Mouse (Mus musculus) urinary bladder, postnatal 14 days (tissue): ENCODE data around the gene Olfr323.

Experiments used
- DNase-seq: peaks from one replicate; pipeline ENCODE4 v3.0.0; 2021; ENCODE audit warnings: low spot score

Gene Olfr323

GRCm38 (mm10) chr11:58630401-58630800 lies at the start of gene Olfr323:
Olfr323 (minus strand) TSS chr11:58630501.
- no peak for DNase-seq

GRCm38 (mm10) chr11:58671825-58672224 lies 41.5 kb upstream of the Olfr323 start:
- no peak for DNase-seq

- no peak for DNase-seq
Observed at GRCm38 (mm10) chr11:58669252-58669651, 39.0 kb upstream of the Olfr323 start.

GRCm38 (mm10) chr11:58658596-58658995 lies 28.3 kb upstream of the Olfr323 start, which contains the start of gene Olfr322:
Olfr322 (plus strand) TSS chr11:58658782.
- DNase-seq = no peak

GRCm38 (mm10) chr11:58655151-58655550 lies 24.9 kb upstream of the Olfr323 start:
- no peak for DNase-seq

GRCm38 (mm10) chr11:58643350-58643749 lies 13.0 kb upstream of the Olfr323 start:
- no peak for DNase-seq

- no peak for DNase-seq
Observed at GRCm38 (mm10) chr11:58641638-58642358, 11.5 kb upstream of the Olfr323 start.

GRCm38 (mm10) chr11:58641057-58641456 lies 10.8 kb upstream of the Olfr323 start:
- DNase-seq = no peak

- peak; percentile 15 for DNase-seq
Observed at GRCm38 (mm10) chr11:58640272-58640867, 10.1 kb upstream of the Olfr323 start, which contains the start of gene Trim58. Trim58 (plus strand) TSS chr11:58640465.

- peak; percentile 73 for DNase-seq
Observed at GRCm38 (mm10) chr11:58638176-58638701, 7.9 kb upstream of the Olfr323 start.

GRCm38 (mm10) chr11:58636376-58636977 lies 6.2 kb upstream of the Olfr323 start:
- peak; percentile 28 for DNase-seq

GRCm38 (mm10) chr11:58634878-58635277 lies 4.6 kb upstream of the Olfr323 start:
- no peak for DNase-seq

- DNase-seq = no peak
Observed at GRCm38 (mm10) chr11:58626146-58626545, 4.2 kb downstream of the Olfr323 start.

- no peak for DNase-seq
Observed at GRCm38 (mm10) chr11:58618793-58619192, 11.5 kb downstream of the Olfr323 start.

- DNase-seq = no peak
Observed at GRCm38 (mm10) chr11:58618369-58618768, 11.9 kb downstream of the Olfr323 start.

- DNase-seq = no peak
Observed at GRCm38 (mm10) chr11:58615975-58616374, 14.3 kb downstream of the Olfr323 start, which contains the start of gene 2210407C18Rik. 2210407C18Rik (minus strand) TSS chr11:58616075.

GRCm38 (mm10) chr11:58614526-58614925 lies 15.8 kb downstream of the Olfr323 start:
- DNase-seq = no peak

GRCm38 (mm10) chr11:58613359-58613758 lies 16.9 kb downstream of the Olfr323 start:
- DNase-seq = no peak

GRCm38 (mm10) chr11:58607030-58607429 lies 23.3 kb downstream of the Olfr323 start:
- no peak for DNase-seq

GRCm38 (mm10) chr11:58606177-58606919 lies 24.0 kb downstream of the Olfr323 start:
- DNase-seq = no peak

GRCm38 (mm10) chr11:58605228-58605627 lies 25.1 kb downstream of the Olfr323 start:
- DNase-seq = no peak

- no peak for DNase-seq
Observed at GRCm38 (mm10) chr11:58604688-58605087, 25.6 kb downstream of the Olfr323 start.
